Mouse (Mus musculus): ENCODE measurements around the gene Limk1. TPM values are rescaled to one million over a fixed set of nuclear protein-coding genes. Genes with fewer than 3 reads are reported as not detected.

Gene Limk1
- polyA plus RNA-seq (2015; fragmentation: Nextera tagmentation; extraction: Ambion mirVana), result 5.9 TPM in 2 replicates

DNA sequence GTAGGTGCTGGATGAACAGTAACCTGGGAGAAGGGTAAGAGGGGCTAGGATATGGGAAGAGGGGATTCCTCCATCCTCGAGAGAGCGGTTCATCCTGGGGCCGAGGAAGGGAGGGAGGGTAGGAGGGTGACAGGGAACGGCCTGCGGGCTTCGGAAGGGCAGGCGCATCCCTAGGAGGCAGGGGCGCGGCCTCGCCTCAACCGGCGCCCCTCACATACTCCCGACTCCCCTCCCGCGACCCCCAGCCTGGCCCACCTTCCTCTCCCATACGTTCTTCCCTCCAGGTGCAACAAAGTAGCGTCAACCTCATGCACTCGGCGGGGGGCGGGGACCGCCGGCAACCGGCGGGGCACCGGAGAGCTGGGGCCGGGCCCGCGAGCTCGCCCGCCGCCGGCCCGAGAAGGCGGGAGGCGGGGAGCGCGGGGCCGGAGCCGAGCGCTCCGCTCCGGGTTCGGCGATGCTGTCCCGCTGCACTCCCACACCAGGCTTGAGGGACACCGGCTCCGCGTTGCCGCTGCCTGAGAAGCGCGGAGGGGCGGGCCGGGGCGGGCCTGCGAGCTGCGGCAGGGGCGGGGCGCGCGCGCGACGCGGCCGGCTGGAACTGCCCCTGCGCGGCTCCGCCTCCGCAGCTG, at the start of gene Limk1:
TSS of gene Limk1 (minus strand) at position 513 of the 632 bp plus-strand sequence.
- no peaks in the 10 kb centered on the region for H3K36me3 ChIP-seq
- WGBS, result under 1% methylated on average over 55 of the region's 69 CpGs
- H3K9me3 ChIP-seq, result no peaks in the 10 kb centered on the region
- peaks cover 2% of the 10 kb centered on the region; the same call in 1 of the 2 replicates for H3K4me1 ChIP-seq
- no peaks in the 10 kb centered on the region for H3K27me3 ChIP-seq (replicated peaks)
- ATAC-seq (ENCODE audit: insufficient read depth, low FRiP score, low read depth), result no peak
- peak within 1 kb of the TSS; percentile 81 for H3K9ac ChIP-seq
- peak within 1 kb of the TSS; percentile 97 for H3K4me2 ChIP-seq
- peak within 1 kb of the TSS; percentile 91 for H3K4me3 ChIP-seq (replicated peaks)
- peak within 1 kb of the TSS; percentile 75 for H3K27ac ChIP-seq

DNA sequence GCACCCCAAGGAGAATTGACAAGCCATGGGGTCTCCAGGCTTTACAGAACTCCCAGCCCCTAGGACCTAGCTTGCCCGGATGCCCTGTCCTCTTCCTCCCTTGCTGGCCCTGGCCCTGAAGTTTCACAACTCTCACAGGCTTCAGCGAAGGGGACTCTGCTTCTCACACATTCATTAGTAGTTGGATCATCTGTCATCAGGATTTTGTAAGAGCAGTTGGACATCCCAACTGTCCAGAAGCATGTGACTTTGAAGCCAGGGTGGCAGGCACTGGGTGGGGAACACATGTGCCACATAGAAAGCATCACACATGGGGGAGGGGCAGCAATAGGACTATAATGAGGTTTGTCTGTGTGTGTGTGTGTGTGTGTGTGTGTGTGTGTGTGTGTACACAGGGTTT, 46.5 kb upstream of the Limk1 start:
- Histone ChIP-seq H3K4me3 (replicated peaks) (no peak overlapping the region), H3K4me2 (no peak overlapping the region), H3K4me1 (no peaks in the 10 kb centered on the region), H3K27me3 (replicated peaks) (no peaks in the 10 kb centered on the region), H3K9ac (no peak overlapping the region), H3K9me3 (no peaks in the 10 kb centered on the region), H3K27ac (no peak overlapping the region), H3K36me3 (no peaks in the 10 kb centered on the region)
- WGBS, result 80% methylated on average over 2 of the region's 2 CpGs
- no peak for ATAC-seq (ENCODE audit: insufficient read depth, low FRiP score, low read depth)

- WGBS, result 58% methylated on average over 5 of the region's 5 CpGs
- no peak for ATAC-seq (ENCODE audit: insufficient read depth, low FRiP score, low read depth)
- Histone ChIP-seq H3K9ac (no peak overlapping the region), H3K27ac (no peak overlapping the region), H3K4me3 (replicated peaks) (no peak overlapping the region), H3K36me3 (no peaks in the 10 kb centered on the region), H3K27me3 (replicated peaks) (no peaks in the 10 kb centered on the region), H3K9me3 (no peaks in the 10 kb centered on the region), H3K4me1 (no peaks in the 10 kb centered on the region), H3K4me2 (no peak overlapping the region)
These were observed 45.7 kb upstream of the Limk1 start for GRCm38 (mm10) chr5:134734072-134734471.

DNA sequence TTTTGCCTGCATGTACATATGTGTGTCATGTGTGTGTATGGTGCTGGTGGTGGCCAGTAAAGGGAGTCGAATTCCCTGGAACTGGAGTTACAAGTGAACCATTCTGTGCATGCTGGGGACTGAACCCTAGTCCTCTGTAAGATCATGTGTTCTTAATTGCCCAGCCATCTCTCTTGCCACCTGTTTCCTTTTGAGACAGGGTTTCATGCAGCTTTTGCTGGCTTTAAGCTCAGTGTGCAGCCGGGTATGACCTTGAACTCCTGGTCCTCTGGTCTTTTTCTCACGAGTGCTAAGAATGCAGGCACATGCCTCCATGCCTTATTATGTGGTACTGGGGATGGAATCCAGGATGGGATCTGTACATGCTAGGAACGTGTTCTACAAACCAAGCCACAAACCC, 44.8 kb upstream of the Limk1 start:
- H3K9me3 ChIP-seq, result no peaks in the 10 kb centered on the region
- H3K4me1 ChIP-seq, result no peaks in the 10 kb centered on the region
- 67% methylated on average over 4 of the region's 4 CpGs for WGBS
- no peak overlapping the region for H3K4me3 ChIP-seq (replicated peaks)
- no peak overlapping the region for H3K9ac ChIP-seq
- H3K4me2 ChIP-seq, result no peak overlapping the region
- H3K36me3 ChIP-seq, result no peaks in the 10 kb centered on the region
- no peak for ATAC-seq (ENCODE audit: insufficient read depth, low FRiP score, low read depth)
- H3K27me3 ChIP-seq (replicated peaks), result no peaks in the 10 kb centered on the region
- no peak overlapping the region for H3K27ac ChIP-seq

DNA sequence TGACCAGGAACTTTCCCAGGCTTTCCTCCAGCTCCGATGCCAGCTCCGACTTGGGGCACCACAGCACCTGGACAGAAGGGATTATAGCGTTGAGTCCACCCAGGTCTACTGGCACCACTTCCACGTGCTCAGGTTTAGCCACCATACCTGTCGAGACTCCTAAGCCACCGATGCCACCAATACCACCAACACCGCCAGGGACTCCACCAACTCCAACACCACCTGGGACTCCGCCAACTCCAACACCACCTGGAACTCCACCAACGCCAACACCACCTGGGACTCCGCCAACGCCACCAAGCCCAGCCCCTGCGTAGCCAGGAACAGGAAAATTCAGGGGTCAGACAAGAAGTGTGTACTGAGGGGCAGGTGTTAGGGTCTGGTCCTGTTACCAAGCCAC, 40.7 kb upstream of the Limk1 start:
- no peaks in the 10 kb centered on the region for H3K27me3 ChIP-seq (replicated peaks)
- no peak for ATAC-seq (ENCODE audit: insufficient read depth, low FRiP score, low read depth)
- no peak overlapping the region for H3K27ac ChIP-seq
- no peak overlapping the region for H3K4me2 ChIP-seq
- 91% methylated on average over 12 of the region's 12 CpGs for WGBS
- H3K9ac ChIP-seq, result no peak overlapping the region
- H3K4me3 ChIP-seq (replicated peaks), result no peak overlapping the region
- H3K36me3 ChIP-seq, result no peaks in the 10 kb centered on the region
- no peaks in the 10 kb centered on the region for H3K9me3 ChIP-seq
- H3K4me1 ChIP-seq, result no peaks in the 10 kb centered on the region

- ATAC-seq (ENCODE audit: insufficient read depth, low FRiP score, low read depth), result no peak
- Histone ChIP-seq H3K27ac (no peak overlapping the region), H3K27me3 (replicated peaks) (no peaks in the 10 kb centered on the region), H3K9me3 (no peaks in the 10 kb centered on the region), H3K36me3 (no peaks in the 10 kb centered on the region), H3K4me3 (replicated peaks) (no peak overlapping the region), H3K4me1 (no peaks in the 10 kb centered on the region), H3K9ac (no peak overlapping the region), H3K4me2 (no peak overlapping the region)
- WGBS, result 58% methylated on average over 3 of the region's 3 CpGs
These were observed 40.1 kb upstream of the Limk1 start for GRCm38 (mm10) chr5:134728535-134728934.

- WGBS, result 77% methylated on average over 8 of the region's 8 CpGs
- ATAC-seq (ENCODE audit: insufficient read depth, low FRiP score, low read depth), result no peak
- Histone ChIP-seq H3K4me3 (replicated peaks) (no peak overlapping the region), H3K9ac (no peak overlapping the region), H3K9me3 (no peaks in the 10 kb centered on the region), H3K4me1 (no peaks in the 10 kb centered on the region), H3K27me3 (replicated peaks) (no peaks in the 10 kb centered on the region), H3K4me2 (no peak overlapping the region), H3K27ac (no peak overlapping the region), H3K36me3 (no peaks in the 10 kb centered on the region)
These were observed 38.7 kb upstream of the Limk1 start for GRCm38 (mm10) chr5:134727001-134727639.

DNA sequence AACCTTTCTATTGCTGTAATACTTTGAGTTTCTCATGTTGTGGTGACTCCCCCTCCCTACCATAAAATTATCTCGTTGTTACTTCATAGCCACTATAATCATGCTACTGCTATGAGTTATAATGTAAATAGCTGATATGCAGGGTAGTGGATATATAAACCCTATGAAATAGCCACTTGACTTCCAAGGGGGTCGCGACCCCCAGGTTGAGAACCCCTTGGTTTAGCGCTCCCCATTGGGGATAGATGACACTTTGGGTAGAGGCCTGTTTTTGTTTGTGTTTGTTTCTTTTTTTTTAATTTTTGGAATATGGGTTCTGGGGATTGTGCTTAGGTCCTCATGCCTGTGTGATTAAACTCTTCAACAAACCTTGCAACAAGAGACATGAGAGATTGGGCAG, 36.9 kb upstream of the Limk1 start:
- Histone ChIP-seq H3K27ac (no peak overlapping the region), H3K9me3 (no peaks in the 10 kb centered on the region), H3K4me3 (replicated peaks) (no peak overlapping the region), H3K4me2 (no peak overlapping the region), H3K27me3 (replicated peaks) (no peaks in the 10 kb centered on the region), H3K36me3 (no peaks in the 10 kb centered on the region), H3K4me1 (no peaks in the 10 kb centered on the region), H3K9ac (no peak overlapping the region)
- WGBS, result 59% methylated on average over 4 of the region's 4 CpGs
- no peak for ATAC-seq (ENCODE audit: insufficient read depth, low FRiP score, low read depth)

DNA sequence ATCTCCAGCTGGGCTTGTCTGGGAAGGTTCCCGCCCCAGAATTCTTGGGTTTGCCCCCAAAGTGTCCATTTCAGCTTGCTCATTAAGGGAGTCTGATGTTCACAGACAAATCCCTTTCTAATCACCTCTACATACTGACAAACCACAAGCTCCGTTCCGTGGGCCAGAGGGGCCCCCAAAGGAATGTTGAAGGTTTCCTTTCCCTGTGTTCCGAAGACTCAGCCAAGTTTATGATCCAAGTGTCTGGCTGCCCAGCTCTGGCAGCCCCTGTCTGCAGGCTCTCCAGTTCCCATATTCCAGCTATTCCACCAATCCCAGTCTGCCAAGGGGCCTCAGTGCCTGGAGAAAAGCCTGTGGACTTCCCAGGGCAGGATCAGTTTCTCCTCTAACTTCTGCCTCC, 31.7 kb upstream of the Limk1 start:
- H3K4me2 ChIP-seq, result no peak overlapping the region
- no peaks in the 10 kb centered on the region for H3K4me1 ChIP-seq
- H3K4me3 ChIP-seq (replicated peaks), result no peak overlapping the region
- H3K9ac ChIP-seq, result no peak overlapping the region
- ATAC-seq (ENCODE audit: insufficient read depth, low FRiP score, low read depth), result no peak
- no peaks in the 10 kb centered on the region for H3K36me3 ChIP-seq
- no peak overlapping the region for H3K27ac ChIP-seq
- WGBS, result 36% methylated on average over 4 of the region's 4 CpGs
- no peaks in the 10 kb centered on the region for H3K27me3 ChIP-seq (replicated peaks)
- H3K9me3 ChIP-seq, result no peaks in the 10 kb centered on the region

- no peaks in the 10 kb centered on the region for H3K27me3 ChIP-seq (replicated peaks)
- 0 out of 2 replicates have a peak, but pooled peaks cover 6% of the 10 kb centered on the region for H3K36me3 ChIP-seq
- no peak overlapping the region for H3K27ac ChIP-seq
- no peaks in the 10 kb centered on the region for H3K4me1 ChIP-seq
- no peak overlapping the region for H3K4me2 ChIP-seq
- ATAC-seq (ENCODE audit: insufficient read depth, low FRiP score, low read depth), result no peak
- no peak overlapping the region for H3K9ac ChIP-seq
- H3K9me3 ChIP-seq, result no peaks in the 10 kb centered on the region
- 67% methylated on average over 7 of the region's 7 CpGs for WGBS
- no peak overlapping the region for H3K4me3 ChIP-seq (replicated peaks)
These were observed 22.7 kb upstream of the Limk1 start for GRCm38 (mm10) chr5:134711076-134711475.

DNA sequence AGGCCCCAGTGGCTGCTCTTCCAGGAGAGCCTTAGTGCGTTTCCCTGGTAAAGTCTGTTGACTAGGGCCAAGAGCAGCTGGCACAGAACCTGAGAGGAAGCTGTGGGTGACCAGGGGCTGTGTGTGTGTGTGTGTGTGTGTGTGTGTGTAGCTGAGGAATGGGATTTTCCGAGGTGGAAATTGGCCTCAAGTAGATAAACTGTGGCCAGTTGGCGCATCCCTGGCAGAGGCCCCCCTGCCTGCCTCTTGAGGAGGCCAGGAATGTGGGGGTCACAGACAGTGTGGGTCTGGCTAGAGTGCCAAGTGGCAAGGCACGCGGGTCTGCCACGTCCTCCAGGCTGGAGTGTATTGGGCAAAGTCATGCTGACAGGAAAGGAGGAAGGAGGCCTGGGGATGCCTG, 20.9 kb upstream of the Limk1 start:
- Histone ChIP-seq H3K4me1 (no peaks in the 10 kb centered on the region), H3K4me3 (replicated peaks) (no peak overlapping the region), H3K27ac (no peak overlapping the region), H3K4me2 (no peak overlapping the region), H3K9ac (no peak overlapping the region), H3K9me3 (no peaks in the 10 kb centered on the region), H3K27me3 (replicated peaks) (no peaks in the 10 kb centered on the region), H3K36me3 (0 out of 2 replicates have a peak, but pooled peaks cover 6% of the 10 kb centered on the region)
- 43% methylated on average over 6 of the region's 6 CpGs for WGBS
- ATAC-seq (ENCODE audit: insufficient read depth, low FRiP score, low read depth), result no peak

GRCm38 (mm10) chr5:134704157-134704556, 15.8 kb upstream of the Limk1 start:
- Histone ChIP-seq H3K9ac (no peak overlapping the region), H3K4me3 (replicated peaks) (no peak overlapping the region), H3K9me3 (no peaks in the 10 kb centered on the region), H3K4me2 (no peak overlapping the region), H3K4me1 (no peaks in the 10 kb centered on the region), H3K36me3 (0 out of 2 replicates have a peak, but pooled peaks cover 6% of the 10 kb centered on the region), H3K27me3 (replicated peaks) (no peaks in the 10 kb centered on the region), H3K27ac (no peak overlapping the region)
- ATAC-seq (ENCODE audit: insufficient read depth, low FRiP score, low read depth), result peak; percentile 41; the same call in 1 of the 2 replicates

Data from stomach, embryonic 15.5 days (tissue).